Comparison of ENCODE assay signal across 10 mouse cellular contexts in genomic region chr16:23374938-23375337, GRCm38 (mm10). TPM values are rescaled to one million over a fixed set of nuclear protein-coding genes. Genes with fewer than 3 reads are reported as not detected.
A peak's percentile ranks its signal among the peaks of the same experiment; 100 is the strongest.
DNase-seq lines count a peak whose midpoint lies in the region; ATAC-seq and TF ChIP-seq lines count a peak whose summit lies in the region.
"Had no signal": no experiment of that assay in that cellular context is flagged by ENCODE, and none has a peak within 500 bp of the region (broad histone marks: within the 10 kb centered on the region; RNA-seq: fewer than 3 reads in every experiment).

No protein-coding gene starts in this region.

- no peak overlapping the region for H3K4me2 ChIP-seq in liver, embryonic 16.5 days (ENCODE audit: low read depth, low read length)
- no peak overlapping the region for H3K4me2 ChIP-seq in liver, embryonic 11.5 days
- H3K4me2 ChIP-seq: forebrain, embryonic 12.5 days had no signal

- H3K4me3 ChIP-seq in liver, embryonic 16.5 days (ENCODE audit: low read depth, low read length) = no peak overlapping the region
- H3K4me3 ChIP-seq in liver, embryonic 11.5 days (ENCODE audit: low read depth, low read length) = no peak overlapping the region
- H3K4me3 ChIP-seq: forebrain, embryonic 12.5 days had no signal

- DNase-seq in liver, embryonic 11.5 days (ENCODE audit: low spot score) = no peak
- no peak for DNase-seq in Patski (ENCODE audit: low read depth, low spot score)
- DNase-seq in fibroblast of lung, adult 2 months (ENCODE audit: low read depth) = peak; percentile 60
- DNase-seq in cerebellum, adult 11 months = no peak
- DNase-seq in urinary bladder, adult 2 months (ENCODE audit: low spot score) = no peak
- DNase-seq: midbrain, embryonic 14.5 days had no signal

- TF ChIP-seq CTCF in Patski (IDR thresholded peaks at IDR 0.05) = no peak

- 21% methylated on average over 5 of the region's 5 CpGs for WGBS in liver, embryonic 16.5 days (ENCODE audit: insufficient replicate concordance)
- 44% methylated on average over 5 of the region's 5 CpGs for WGBS in liver, embryonic 11.5 days

- H3K27ac ChIP-seq in liver, embryonic 16.5 days (ENCODE audit: low read length) = no peak overlapping the region
- no peak overlapping the region for H3K27ac ChIP-seq in liver, embryonic 11.5 days (ENCODE audit: low read depth, low read length)
- H3K27ac ChIP-seq: forebrain, embryonic 12.5 days; kidney, postnatal 0 days had no signal

- no peaks in the 10 kb centered on the region for H3K36me3 ChIP-seq in liver, embryonic 16.5 days (ENCODE audit: control insufficient read depth, insufficient read depth)
- H3K36me3 ChIP-seq in liver, embryonic 11.5 days (ENCODE audit: control insufficient read depth, insufficient read depth, low read length) = no peaks in the 10 kb centered on the region
- H3K36me3 ChIP-seq: forebrain, embryonic 12.5 days had no signal

- POLR2A ChIA-PET in Patski (lab: Charles Lee) = no interaction called here

- no peaks in the 10 kb centered on the region for H3K9me3 ChIP-seq in liver, embryonic 16.5 days (replicated peaks; ENCODE audit: control insufficient read depth, low read length)
- no peaks in the 10 kb centered on the region for H3K9me3 ChIP-seq in liver, embryonic 11.5 days (ENCODE audit: control insufficient read depth, low read length)
- H3K9me3 ChIP-seq: forebrain, embryonic 12.5 days had no signal

- H3K4me1 ChIP-seq in liver, embryonic 16.5 days (ENCODE audit: control insufficient read depth, low read depth, low read length) = no peaks in the 10 kb centered on the region; the same call in 1 of the 2 replicates
- no peaks in the 10 kb centered on the region for H3K4me1 ChIP-seq in liver, embryonic 11.5 days (replicated peaks; ENCODE audit: control insufficient read depth, insufficient read depth, low read length)
- H3K4me1 ChIP-seq: forebrain, embryonic 12.5 days had no signal

- in situ Hi-C loops in Patski (cut with MboI; ENCODE audit: low pct_unique_long_range_greater_than_20kb) = no loop called here

- ATAC-seq in liver, embryonic 16.5 days (ENCODE audit: low read depth) = peak; percentile 30
- no peak for ATAC-seq in liver, embryonic 11.5 days (replicated peaks; ENCODE audit: low FRiP score)
- ATAC-seq in Patski = peak; percentile 31
- ATAC-seq in monocyte, adult 5-6 weeks (replicated peaks; ENCODE audit: insufficient number of reproducible peaks, low FRiP score, low TSS enrichment, poor library complexity, severe bottlenecking) = peak; percentile 62

- CTCF ChIA-PET in Patski (lab: Charles Lee) = no interaction called here

- no peak overlapping the region for H3K9ac ChIP-seq in liver, embryonic 16.5 days (ENCODE audit: low read depth, low read length)
- no peak overlapping the region for H3K9ac ChIP-seq in liver, embryonic 11.5 days (ENCODE audit: low read depth, low read length)
- H3K9ac ChIP-seq: forebrain, embryonic 12.5 days had no signal

- no peaks in the 10 kb centered on the region for H3K27me3 ChIP-seq in liver, embryonic 16.5 days (ENCODE audit: control insufficient read depth, insufficient read depth, low read depth, low read length)
- no peaks in the 10 kb centered on the region for H3K27me3 ChIP-seq in liver, embryonic 11.5 days (replicated peaks; ENCODE audit: control insufficient read depth, insufficient read depth, low read length)
- H3K27me3 ChIP-seq in Patski = no peaks in the 10 kb centered on the region
- H3K27me3 ChIP-seq: forebrain, embryonic 12.5 days had no signal

RNA-seq across cellular contexts. Expression of gene Rtp1, which starts 54.0 kb away (rescaled TPM):
- polyA plus RNA-seq in liver, embryonic 16.5 days (2015; fragmentation: Nextera tagmentation; extraction: Ambion mirVana) = not detected in 2 replicates
- polyA plus RNA-seq in liver, embryonic 11.5 days (2014; fragmentation: Nextera tagmentation; extraction: Ambion mirVana) = not detected in 2 replicates
- polyA plus RNA-seq in Patski (2021) = not detected
- not detected in 3 replicates for total RNA-seq in monocyte, adult 5-6 weeks (2017)
- polyA plus RNA-seq in urinary bladder, adult 2 months (2012; rRNA removed) = 0.01 TPM in 2 replicates
- polyA plus RNA-seq: kidney, postnatal 0 days; midbrain, embryonic 14.5 days had no signal
